Mouse (Mus musculus) midbrain, embryonic 13.5 days (tissue): ENCODE data around the gene Celsr2. TPM values are rescaled to one million over a fixed set of nuclear protein-coding genes. Genes with fewer than 3 reads are reported as not detected.

Experiments used
- ATAC-seq: fragments of 200-750 bp; cut with Nextera tagmentation; 2 replicates; pipeline ENCODE4 v1.8.0; 2017; ENCODE audit warnings: mild to moderate bottlenecking, moderate TSS enrichment, moderate library complexity
- H3K27ac ChIP-seq: fragments of 300-500 bp; sonication (generic); 2 replicates; pipeline ENCODE4 v1.5.1; 2015; ENCODE audit warnings: inconsistent platforms, mild to moderate bottlenecking, moderate library complexity
- H3K27me3 ChIP-seq: fragments of 300-500 bp; sonication (generic); 2 replicates; pipeline ENCODE4 v1.6.1; 2015; ENCODE audit warnings: mild to moderate bottlenecking, inconsistent platforms
- H3K36me3 ChIP-seq: fragments of 300-500 bp; sonication (generic); 2 replicates; pipeline ENCODE4 v1.6.1; 2015; ENCODE audit warnings: mild to moderate bottlenecking, inconsistent platforms
- H3K4me1 ChIP-seq: fragments of 300-500 bp; sonication (generic); replicated peaks from 2 replicates; pipeline ENCODE4 v1.6.1; 2015; ENCODE audit warnings: inconsistent platforms
- H3K4me2 ChIP-seq: fragments of 300-500 bp; sonication (generic); replicated peaks from 2 replicates; pipeline ENCODE4 v1.6.1; 2015; ENCODE audit warnings: moderate library complexity, mild to moderate bottlenecking, inconsistent platforms
- H3K4me3 ChIP-seq: fragments of 300-500 bp; sonication (generic); replicated peaks from 2 replicates; pipeline ENCODE4 v1.5.1; 2015; ENCODE audit warnings: mild to moderate bottlenecking, inconsistent platforms
- H3K9ac ChIP-seq: fragments of 300-500 bp; sonication (generic); replicated peaks from 2 replicates; pipeline ENCODE4 v1.6.1; 2015; ENCODE audit warnings: mild to moderate bottlenecking, inconsistent platforms
- H3K9me3 ChIP-seq: fragments of 300-500 bp; sonication (generic); 2 replicates; pipeline ENCODE4 v1.6.1; 2016; ENCODE audit warnings: mild to moderate bottlenecking, inconsistent platforms
- WGBS: fragments of 180-500 bp; shearing (Covaris S2); methylation state at CpG from one replicate; pipeline ENCODE4 v1.1.7; 2015; 5-methylcytosine and 5-hydroxymethylcytosine counted together
- polyA plus RNA-seq: library from polyadenylated mRNA; unstranded; fragments of >200 nt; fragmentation: Nextera tagmentation; extraction: Ambion mirVana; gene quantifications from 2 replicates; pipeline ENCODE4 v1.2.1, GENCODE M21; 2015

Gene Celsr2
- polyA plus RNA-seq, 1 experiment from 2014 or later, result 65.5 TPM

GRCm38 (mm10) chr3:108367173-108367572 is 48.2 kb downstream of the Celsr2 start:
- 70% methylated on average over 9 of the region's 9 CpGs for WGBS
- H3K4me2 ChIP-seq, result peak overlapping the region; percentile 24

GRCm38 (mm10) chr3:108364270-108364995 is 50.9 kb downstream of the Celsr2 start, which contains the start of gene Mybphl:
Gene Mybphl, plus strand, starts transcription at chr3:108364911.
- H3K4me3 ChIP-seq, result no peak within 1 kb of the TSS
- no peaks in the 10 kb centered on the region for H3K27me3 ChIP-seq
- 0 out of 2 replicates have a peak within 1 kb of the TSS, but pooled peaks have one; percentile 35 for H3K27ac ChIP-seq
- H3K36me3 ChIP-seq, result 0 out of 2 replicates have a peak, but pooled peaks cover under 1% of the 10 kb centered on the region
- peak; percentile 3; the same call in 1 of the 2 replicates for ATAC-seq
- no peaks in the 10 kb centered on the region for H3K9me3 ChIP-seq
- WGBS, result 77% methylated on average over 9 of the region's 9 CpGs
- no peak within 1 kb of the TSS for H3K9ac ChIP-seq
- H3K4me1 ChIP-seq, result peaks cover 27% of the 10 kb centered on the region
- H3K4me2 ChIP-seq, result no peak within 1 kb of the TSS

More at GRCm38 (mm10) chr3:108367173-108367572, 48.2 kb downstream of the Celsr2 start:
- Histone ChIP-seq H3K9ac (no peak overlapping the region), H3K4me1 (peaks cover 13% of the 10 kb centered on the region), H3K27ac (no peak overlapping the region), H3K9me3 (no peaks in the 10 kb centered on the region), H3K36me3 (no peaks in the 10 kb centered on the region), H3K27me3 (no peaks in the 10 kb centered on the region), H3K4me3 (no peak overlapping the region)
- peak; percentile 51 for ATAC-seq

GRCm38 (mm10) chr3:108363626-108364025 is 51.7 kb downstream of the Celsr2 start:
- Histone ChIP-seq H3K4me2 (no peak overlapping the region), H3K27me3 (no peaks in the 10 kb centered on the region), H3K9ac (no peak overlapping the region), H3K27ac (0 out of 2 replicates have a peak overlapping the region, but pooled peaks have one; percentile 35), H3K9me3 (no peaks in the 10 kb centered on the region), H3K4me1 (peaks cover 27% of the 10 kb centered on the region), H3K4me3 (no peak overlapping the region), H3K36me3 (peaks cover 7% of the 10 kb centered on the region; the same call in 1 of the 2 replicates)
- no peak for ATAC-seq
- WGBS, result 74% methylated on average over 3 of the region's 3 CpGs

- ATAC-seq, result peak; percentile 74
- Histone ChIP-seq H3K9ac (no peak overlapping the region), H3K4me3 (no peak overlapping the region), H3K4me1 (peaks cover 27% of the 10 kb centered on the region), H3K27ac (peak overlapping the region; percentile 51), H3K9me3 (no peaks in the 10 kb centered on the region), H3K27me3 (no peaks in the 10 kb centered on the region), H3K36me3 (peaks cover 35% of the 10 kb centered on the region), H3K4me2 (no peak overlapping the region)
- 2% methylated on average over 7 of the region's 7 CpGs for WGBS
These were observed 54.5 kb downstream of the Celsr2 start for GRCm38 (mm10) chr3:108360894-108361293.

GRCm38 (mm10) chr3:108358445-108358844 is 56.9 kb downstream of the Celsr2 start:
- H3K9ac ChIP-seq, result no peak overlapping the region
- WGBS, result 90% methylated on average over 6 of the region's 6 CpGs
- H3K27me3 ChIP-seq, result no peaks in the 10 kb centered on the region
- no peak overlapping the region for H3K4me2 ChIP-seq
- peaks cover 59% of the 10 kb centered on the region for H3K36me3 ChIP-seq
- H3K4me3 ChIP-seq, result no peak overlapping the region
- no peak for ATAC-seq
- peaks cover 15% of the 10 kb centered on the region for H3K4me1 ChIP-seq
- no peak overlapping the region for H3K27ac ChIP-seq
- no peaks in the 10 kb centered on the region for H3K9me3 ChIP-seq

GRCm38 (mm10) chr3:108357051-108357450 is 58.3 kb downstream of the Celsr2 start:
- Histone ChIP-seq H3K9ac (no peak overlapping the region), H3K36me3 (peaks cover 70% of the 10 kb centered on the region), H3K27ac (no peak overlapping the region)

GRCm38 (mm10) chr3:108355245-108355644 is 60.1 kb downstream of the Celsr2 start:
- WGBS, result 95% methylated on average over 3 of the region's 3 CpGs
- Histone ChIP-seq H3K36me3 (peaks cover 88% of the 10 kb centered on the region), H3K4me3 (no peak overlapping the region), H3K4me2 (no peak overlapping the region), H3K27me3 (no peaks in the 10 kb centered on the region), H3K9ac (no peak overlapping the region), H3K4me1 (peaks cover 2% of the 10 kb centered on the region), H3K9me3 (no peaks in the 10 kb centered on the region), H3K27ac (no peak overlapping the region)
- no peak for ATAC-seq

More at GRCm38 (mm10) chr3:108357051-108357450, 58.3 kb downstream of the Celsr2 start:
- Histone ChIP-seq H3K4me2 (no peak overlapping the region), H3K4me1 (peaks cover 14% of the 10 kb centered on the region), H3K9me3 (no peaks in the 10 kb centered on the region), H3K4me3 (no peak overlapping the region), H3K27me3 (no peaks in the 10 kb centered on the region)
- 93% methylated on average over 10 of the region's 10 CpGs for WGBS
- ATAC-seq, result no peak

GRCm38 (mm10) chr3:108348376-108348775 is 67.0 kb downstream of the Celsr2 start:
- Histone ChIP-seq H3K4me1 (no peaks in the 10 kb centered on the region), H3K27ac (no peak overlapping the region), H3K9me3 (no peaks in the 10 kb centered on the region), H3K4me3 (no peak overlapping the region), H3K9ac (no peak overlapping the region), H3K4me2 (no peak overlapping the region), H3K36me3 (peaks cover 87% of the 10 kb centered on the region), H3K27me3 (no peaks in the 10 kb centered on the region)
- 91% methylated on average over 9 of the region's 9 CpGs for WGBS
- ATAC-seq, result no peak

- Histone ChIP-seq H3K9me3 (no peaks in the 10 kb centered on the region), H3K27ac (no peak overlapping the region), H3K27me3 (no peaks in the 10 kb centered on the region), H3K9ac (no peak overlapping the region), H3K4me1 (no peaks in the 10 kb centered on the region), H3K36me3 (peaks cover 89% of the 10 kb centered on the region), H3K4me2 (no peak overlapping the region), H3K4me3 (no peak overlapping the region)
- WGBS, result 88% methylated on average over 7 of the region's 7 CpGs
- ATAC-seq, result no peak
These were observed 69.5 kb downstream of the Celsr2 start for GRCm38 (mm10) chr3:108345855-108346254.

- Histone ChIP-seq H3K36me3 (peaks cover 87% of the 10 kb centered on the region), H3K9me3 (no peaks in the 10 kb centered on the region), H3K9ac (no peak overlapping the region), H3K27me3 (no peaks in the 10 kb centered on the region), H3K4me1 (no peaks in the 10 kb centered on the region), H3K4me3 (no peak overlapping the region), H3K4me2 (no peak overlapping the region), H3K27ac (no peak overlapping the region)
- ATAC-seq, result no peak
- 88% methylated on average over 7 of the region's 7 CpGs for WGBS
These were observed 73.2 kb downstream of the Celsr2 start for GRCm38 (mm10) chr3:108342185-108342584.

- H3K4me3 ChIP-seq, result no peak overlapping the region
- H3K27me3 ChIP-seq, result no peaks in the 10 kb centered on the region
- H3K4me1 ChIP-seq, result no peaks in the 10 kb centered on the region
- ATAC-seq, result no peak
- no peak overlapping the region for H3K9ac ChIP-seq
- no peaks in the 10 kb centered on the region for H3K9me3 ChIP-seq
- peaks cover 89% of the 10 kb centered on the region for H3K36me3 ChIP-seq
- no peak overlapping the region for H3K27ac ChIP-seq
- WGBS, result 100% methylated on average over 2 of the region's 2 CpGs
- H3K4me2 ChIP-seq, result no peak overlapping the region
These were observed 74.3 kb downstream of the Celsr2 start for GRCm38 (mm10) chr3:108341040-108341439.
